Mouse (Mus musculus) ES-Bruce4 (cell line): ENCODE data around the gene Gm49325. TPM values are rescaled to one million over a fixed set of nuclear protein-coding genes. Genes with fewer than 3 reads are reported as not detected.
A peak's percentile ranks its signal among the peaks of the same experiment; 100 is the strongest.

Experiments used
- H3K27ac ChIP-seq: 2 replicates; pipeline ENCODE4 v1.5.1; 2012; ENCODE audit warnings: low read length, inconsistent platforms; ENCODE audit not compliant: insufficient read depth
- H3K27me3 ChIP-seq: 2 replicates; pipeline ENCODE4 v1.6.1; 2012; ENCODE audit warnings: mild to moderate bottlenecking, low read length, inconsistent platforms; ENCODE audit not compliant: control insufficient read depth, poor library complexity, insufficient read depth, severe bottlenecking
- H3K36me3 ChIP-seq: 2 replicates; pipeline ENCODE4 v1.6.1; 2012; ENCODE audit warnings: inconsistent platforms, mild to moderate bottlenecking, low read length, moderate library complexity; ENCODE audit not compliant: control insufficient read depth, poor library complexity, insufficient read depth, severe bottlenecking
- H3K4me1 ChIP-seq: one replicate; pipeline ENCODE4 v1.8.1; 2011; ENCODE audit warnings: low read length; ENCODE audit not compliant: control insufficient read depth, insufficient read depth
- H3K4me3 ChIP-seq: 2 replicates; pipeline ENCODE4 v1.5.1; 2011; ENCODE audit warnings: low read depth, mild to moderate bottlenecking, low read length
- H3K9ac ChIP-seq: 2 replicates; pipeline ENCODE4 v1.6.1; 2012; ENCODE audit warnings: low read depth, mild to moderate bottlenecking, inconsistent platforms; ENCODE audit not compliant: poor library complexity, severe bottlenecking
- H3K9me3 ChIP-seq: replicated peaks from 2 replicates; pipeline ENCODE4 v1.6.1; 2012; ENCODE audit warnings: mild to moderate bottlenecking, low read length, inconsistent platforms; ENCODE audit not compliant: control insufficient read depth, poor library complexity, insufficient read depth, severe bottlenecking
- CTCF ChIP-seq: IDR thresholded peaks from one replicate; pipeline ENCODE4 v1.8.1; 2011; ENCODE audit warnings: low read depth, low read length
- EP300 ChIP-seq: IDR thresholded peaks from 2 replicates; pipeline ENCODE4 v1.6.1; 2011; ENCODE audit warnings: low read depth, low read length; ENCODE audit not compliant: insufficient read depth
- POLR2A ChIP-seq: IDR thresholded peaks from one replicate; pipeline ENCODE4 v1.8.1; 2011; ENCODE audit warnings: low read length; ENCODE audit not compliant: insufficient read depth
- polyA plus RNA-seq: library from polyadenylated mRNA; stranded (reverse); fragments of >200 nt; gene quantifications from 2 replicates; pipeline ENCODE4 v1.2.4, GENCODE M21; 2011; ENCODE audit warnings: low read depth; ENCODE audit not compliant: missing spikeins, insufficient read depth, insufficient read length

Gene Gm49325
- polyA plus RNA-seq, 1 experiment = 50.7 TPM

DNA sequence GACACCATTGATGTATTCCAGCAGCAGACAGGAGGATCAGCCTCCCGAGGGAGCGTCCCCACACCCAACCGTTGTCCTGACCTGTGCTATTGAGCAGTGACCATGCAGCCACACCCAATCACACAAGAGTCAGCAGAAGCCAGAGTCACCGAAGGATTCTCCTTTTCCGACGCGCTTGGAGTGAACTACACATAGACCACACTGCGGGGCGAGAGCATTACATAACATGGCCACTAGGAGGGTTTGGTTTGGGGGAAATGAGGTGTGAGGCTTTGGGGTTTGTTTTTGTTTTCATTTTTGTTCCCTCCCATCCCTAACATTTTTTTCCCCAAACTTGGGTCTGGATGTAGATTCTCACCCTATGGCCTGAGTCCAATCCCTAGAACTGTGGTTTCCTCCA, 10.2 kb downstream of the Gm49325 start:
- H3K4me1 ChIP-seq = no peaks in the 10 kb centered on the region
- H3K27me3 ChIP-seq = no peaks in the 10 kb centered on the region
- H3K36me3 ChIP-seq = peaks cover 41% of the 10 kb centered on the region
- H3K9ac ChIP-seq = no peak overlapping the region
- no peak for TF ChIP-seq EP300
- no peak for TF ChIP-seq POLR2A
- TF ChIP-seq CTCF = no peak
- no peaks in the 10 kb centered on the region for H3K9me3 ChIP-seq
- no peak overlapping the region for H3K27ac ChIP-seq
- no peak overlapping the region for H3K4me3 ChIP-seq

DNA sequence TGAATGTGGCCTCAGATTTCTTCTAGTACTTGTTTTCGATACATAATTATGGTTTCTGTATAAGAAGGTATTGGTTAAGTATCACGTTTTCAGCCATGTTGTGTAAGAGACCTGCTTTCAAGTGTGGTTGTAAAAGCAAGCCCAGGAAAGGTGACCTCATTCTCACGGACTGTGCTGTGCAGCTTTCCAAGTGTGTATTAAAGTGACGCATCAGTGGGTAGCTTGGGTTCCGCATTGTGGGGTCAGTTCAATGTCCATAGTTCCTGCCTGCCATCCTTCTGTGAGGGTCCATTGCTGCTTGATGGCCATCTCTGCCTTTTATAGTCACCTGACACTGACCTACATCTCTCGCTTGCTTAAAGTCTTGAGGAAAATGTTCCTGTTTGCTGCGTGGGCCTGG, 10.9 kb downstream of the Gm49325 start:
- no peaks in the 10 kb centered on the region for H3K27me3 ChIP-seq
- TF ChIP-seq CTCF = no peak
- no peak for TF ChIP-seq EP300
- no peak for TF ChIP-seq POLR2A

DNA sequence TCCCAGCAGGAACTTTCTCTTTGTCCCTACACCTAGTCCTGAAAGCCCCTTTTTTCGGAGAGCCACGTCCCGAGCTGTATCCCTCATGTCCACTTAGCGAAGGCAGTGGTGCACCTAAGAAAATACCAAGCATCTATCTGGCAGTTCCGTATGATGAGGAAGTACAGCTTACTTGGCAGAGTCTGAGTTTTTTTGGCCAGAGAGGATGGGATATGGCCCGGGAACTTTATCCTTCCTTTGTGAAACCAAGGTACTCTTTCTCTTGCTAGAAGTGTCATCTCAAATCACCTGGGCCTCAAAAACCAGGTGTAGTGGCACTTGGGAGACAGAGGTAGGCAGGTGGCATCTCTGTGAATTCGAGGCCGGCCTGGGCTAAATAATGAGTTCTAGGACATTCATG, 15.5 kb downstream of the Gm49325 start:
- TF ChIP-seq CTCF = no peak
- TF ChIP-seq EP300 = no peak
- no peak for TF ChIP-seq POLR2A
- H3K27me3 ChIP-seq = no peaks in the 10 kb centered on the region
- peak overlapping the region; percentile 98 for H3K9ac ChIP-seq
- peaks cover 2% of the 10 kb centered on the region for H3K4me1 ChIP-seq
- H3K4me3 ChIP-seq = peak overlapping the region; percentile 79
- 0 out of 2 replicates have a peak overlapping the region, but pooled peaks have one; percentile 10 for H3K27ac ChIP-seq
- peaks cover 10% of the 10 kb centered on the region; the same call in 1 of the 2 replicates for H3K36me3 ChIP-seq
- H3K9me3 ChIP-seq = no peaks in the 10 kb centered on the region

More for the DNA sequence above, 10.9 kb downstream of the Gm49325 start:
- H3K4me3 ChIP-seq = no peak overlapping the region
- H3K4me1 ChIP-seq = no peaks in the 10 kb centered on the region
- no peak overlapping the region for H3K9ac ChIP-seq
- peaks cover 36% of the 10 kb centered on the region for H3K36me3 ChIP-seq
- no peaks in the 10 kb centered on the region for H3K9me3 ChIP-seq
- no peak overlapping the region for H3K27ac ChIP-seq

- Histone ChIP-seq H3K27me3 (no peaks in the 10 kb centered on the region), H3K4me1 (peaks cover 2% of the 10 kb centered on the region), H3K36me3 (peaks cover 6% of the 10 kb centered on the region; the same call in 1 of the 2 replicates), H3K4me3 (peak within 1 kb of the TSS; percentile 79), H3K27ac (0 out of 2 replicates have a peak within 1 kb of the TSS, but pooled peaks have one; percentile 10), H3K9me3 (no peaks in the 10 kb centered on the region), H3K9ac (peak within 1 kb of the TSS; percentile 98)
- TF ChIP-seq CTCF = no peak
- TF ChIP-seq EP300 = 0 out of 2 replicates have a peak, but pooled peaks have one; percentile 14
Measured at GRCm38 (mm10) chr10:77622055-77622988, 16.3 kb downstream of the Gm49325 start, which contains the start of gene Ube2g2. Gene Ube2g2 (plus strand): TSS chr10:77622275.

DNA sequence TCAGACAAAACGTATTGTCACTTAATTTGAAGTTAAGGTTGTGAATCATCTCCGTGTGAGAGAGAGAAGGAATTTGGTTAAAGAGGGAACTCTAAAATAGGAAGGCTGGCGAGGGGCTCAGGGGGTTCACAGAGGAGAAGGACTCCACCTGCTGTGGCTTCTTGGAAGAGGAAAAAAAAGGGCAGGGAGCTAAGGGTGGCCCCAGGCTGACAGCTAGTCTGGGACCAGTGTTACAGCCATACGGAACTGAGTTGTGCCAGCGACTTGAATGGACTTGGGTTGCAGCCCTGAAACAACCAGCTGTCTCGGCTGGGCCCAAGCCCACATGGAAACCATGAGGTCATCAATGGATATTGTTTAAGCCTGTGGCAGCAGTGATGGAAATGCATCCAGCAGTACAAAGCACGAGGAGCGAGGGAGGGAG, 17.1 kb downstream of the Gm49325 start:
- no peak for TF ChIP-seq CTCF
- Histone ChIP-seq H3K4me3 (peak overlapping the region; percentile 28), H3K36me3 (peaks cover 4% of the 10 kb centered on the region; the same call in 1 of the 2 replicates), H3K4me1 (peaks cover 2% of the 10 kb centered on the region), H3K9ac (peak overlapping the region; percentile 98), H3K27me3 (no peaks in the 10 kb centered on the region), H3K27ac (no peak overlapping the region), H3K9me3 (no peaks in the 10 kb centered on the region)
